In the genomic region with DNA sequence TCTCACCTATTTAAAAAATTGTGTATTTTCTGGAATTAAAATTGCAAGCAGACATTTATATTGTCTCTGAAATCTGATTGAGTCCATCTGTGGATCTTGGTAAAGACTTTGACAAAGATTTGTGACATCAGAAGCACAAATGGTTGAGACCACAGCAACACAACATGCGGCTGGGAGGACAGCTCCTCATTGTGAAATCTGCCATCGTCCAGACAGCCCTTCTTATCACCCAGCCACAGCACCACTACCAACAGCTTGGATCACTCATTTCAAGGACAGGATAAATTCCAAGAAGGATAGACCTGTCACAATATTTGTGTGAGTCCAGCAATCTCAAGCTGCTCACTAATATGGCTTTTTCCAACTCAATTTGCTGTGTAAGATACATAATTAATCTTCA, we compare ENCODE assay signal across 14 mouse cellular contexts.
"Had no signal": no experiment of that assay in that cellular context is flagged by ENCODE, and none has a peak within 500 bp of the region (broad histone marks: within the 10 kb centered on the region; RNA-seq: fewer than 3 reads in every experiment).

No protein-coding gene starts in this region.

- H3K27me3 ChIP-seq: limb, embryonic 12.5 days; limb, embryonic 15.5 days had no signal

- DNase-seq: kidney, adult 2 months; kidney, postnatal 25 days; left cerebral cortex, postnatal 4 days; liver, postnatal 0 days; midbrain, embryonic 14.5 days; thymus, postnatal 25 days had no signal

- H3K4me2 ChIP-seq: limb, embryonic 12.5 days; limb, embryonic 15.5 days; liver, embryonic 11.5 days; midbrain, embryonic 11.5 days had no signal

- H3K4me1 ChIP-seq: limb, embryonic 15.5 days had no signal

- H3K9ac ChIP-seq: limb, embryonic 12.5 days; limb, embryonic 15.5 days; liver, embryonic 14.5 days; liver, postnatal 0 days had no signal

- ATAC-seq: intestine, postnatal 0 days; liver, postnatal 0 days had no signal

- H3K9me3 ChIP-seq: limb, embryonic 12.5 days; limb, embryonic 15.5 days had no signal

- H3K27ac ChIP-seq: kidney, postnatal 0 days; layer of hippocampus, adult 2 months; limb, embryonic 12.5 days; limb, embryonic 15.5 days; liver, embryonic 14.5 days had no signal

- H3K4me3 ChIP-seq: layer of hippocampus, adult 2 months; limb, embryonic 12.5 days; limb, embryonic 15.5 days had no signal

- H3K36me3 ChIP-seq: limb, embryonic 12.5 days; limb, embryonic 15.5 days had no signal
